Mouse (Mus musculus) ES-Bruce4 (cell line): ENCODE data around the gene Lgals1. TPM values are rescaled to one million over a fixed set of nuclear protein-coding genes. Genes with fewer than 3 reads are reported as not detected.
A peak's percentile ranks its signal among the peaks of the same experiment; 100 is the strongest.

Source experiments
- H3K27ac ChIP-seq: 2 replicates; pipeline ENCODE4 v1.5.1; 2012; ENCODE audit warnings: low read length, inconsistent platforms; ENCODE audit not compliant: insufficient read depth
- H3K27me3 ChIP-seq: 2 replicates; pipeline ENCODE4 v1.6.1; 2012; ENCODE audit warnings: mild to moderate bottlenecking, low read length, inconsistent platforms; ENCODE audit not compliant: control insufficient read depth, poor library complexity, insufficient read depth, severe bottlenecking
- H3K36me3 ChIP-seq: 2 replicates; pipeline ENCODE4 v1.6.1; 2012; ENCODE audit warnings: inconsistent platforms, mild to moderate bottlenecking, low read length, moderate library complexity; ENCODE audit not compliant: control insufficient read depth, poor library complexity, insufficient read depth, severe bottlenecking
- H3K4me1 ChIP-seq: one replicate; pipeline ENCODE4 v1.8.1; 2011; ENCODE audit warnings: low read length; ENCODE audit not compliant: control insufficient read depth, insufficient read depth
- H3K4me3 ChIP-seq: 2 replicates; pipeline ENCODE4 v1.5.1; 2011; ENCODE audit warnings: low read depth, mild to moderate bottlenecking, low read length
- H3K9ac ChIP-seq: 2 replicates; pipeline ENCODE4 v1.6.1; 2012; ENCODE audit warnings: low read depth, mild to moderate bottlenecking, inconsistent platforms; ENCODE audit not compliant: poor library complexity, severe bottlenecking
- H3K9me3 ChIP-seq: replicated peaks from 2 replicates; pipeline ENCODE4 v1.6.1; 2012; ENCODE audit warnings: mild to moderate bottlenecking, low read length, inconsistent platforms; ENCODE audit not compliant: control insufficient read depth, poor library complexity, insufficient read depth, severe bottlenecking
- CTCF ChIP-seq: IDR thresholded peaks from one replicate; pipeline ENCODE4 v1.8.1; 2011; ENCODE audit warnings: low read depth, low read length
- EP300 ChIP-seq: IDR thresholded peaks from 2 replicates; pipeline ENCODE4 v1.6.1; 2011; ENCODE audit warnings: low read depth, low read length; ENCODE audit not compliant: insufficient read depth
- POLR2A ChIP-seq: IDR thresholded peaks from one replicate; pipeline ENCODE4 v1.8.1; 2011; ENCODE audit warnings: low read length; ENCODE audit not compliant: insufficient read depth
- polyA plus RNA-seq: library from polyadenylated mRNA; stranded (reverse); fragments of >200 nt; gene quantifications from 2 replicates; pipeline ENCODE4 v1.2.4, GENCODE M21; 2011; ENCODE audit warnings: low read depth; ENCODE audit not compliant: missing spikeins, insufficient read depth, insufficient read length

Gene Lgals1
- polyA plus RNA-seq, 1 experiment = 225 TPM

- H3K36me3 ChIP-seq = peaks cover 3% of the 10 kb centered on the region; the same call in 1 of the 2 replicates
- no peaks in the 10 kb centered on the region for H3K27me3 ChIP-seq
- H3K27ac ChIP-seq = no peak overlapping the region
- TF ChIP-seq EP300 (no peak), CTCF (peak; percentile 85), POLR2A (no peak)
- no peak overlapping the region for H3K9ac ChIP-seq
- no peak overlapping the region for H3K4me3 ChIP-seq
- H3K4me1 ChIP-seq = peaks cover 3% of the 10 kb centered on the region
- H3K9me3 ChIP-seq = no peaks in the 10 kb centered on the region
Measured at GRCm38 (mm10) chr15:78915660-78916017, 10.9 kb upstream of the Lgals1 start.

GRCm38 (mm10) chr15:78916052-78916826 lies 10.3 kb upstream of the Lgals1 start:
- H3K4me1 ChIP-seq = peaks cover 3% of the 10 kb centered on the region
- no peak for TF ChIP-seq CTCF
- TF ChIP-seq POLR2A = no peak
- no peak for TF ChIP-seq EP300
- no peak overlapping the region for H3K4me3 ChIP-seq
- peaks cover 3% of the 10 kb centered on the region; the same call in 1 of the 2 replicates for H3K36me3 ChIP-seq
- H3K9ac ChIP-seq = no peak overlapping the region
- no peak overlapping the region for H3K27ac ChIP-seq
- H3K9me3 ChIP-seq = no peaks in the 10 kb centered on the region
- H3K27me3 ChIP-seq = no peaks in the 10 kb centered on the region

- Histone ChIP-seq H3K27ac (no peak overlapping the region), H3K27me3 (no peaks in the 10 kb centered on the region), H3K9ac (no peak overlapping the region), H3K9me3 (no peaks in the 10 kb centered on the region), H3K36me3 (peaks cover 3% of the 10 kb centered on the region; the same call in 1 of the 2 replicates), H3K4me1 (peaks cover 3% of the 10 kb centered on the region), H3K4me3 (no peak overlapping the region)
- TF ChIP-seq CTCF (no peak), EP300 (no peak), POLR2A (no peak)
Measured at GRCm38 (mm10) chr15:78918126-78918525, 8.4 kb upstream of the Lgals1 start.

DNA sequence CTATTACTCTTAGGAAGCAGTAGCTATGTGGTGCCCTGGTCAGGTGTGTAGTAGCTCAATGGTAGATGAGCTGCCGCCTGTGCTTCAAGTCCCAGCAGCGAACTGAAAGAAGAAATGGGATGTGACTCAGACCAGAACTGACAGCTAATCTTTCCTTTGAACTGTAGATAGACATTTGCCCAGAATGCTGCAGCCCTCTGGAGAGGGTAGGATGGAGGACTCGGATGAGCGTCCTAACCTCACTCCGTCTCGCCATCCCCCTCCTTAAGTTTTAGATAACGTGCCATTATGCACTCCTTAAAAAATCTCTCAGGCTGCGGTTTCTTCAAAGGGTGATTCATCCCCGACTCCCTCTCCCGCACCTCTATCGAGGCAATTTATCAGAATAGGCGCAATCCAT lies 6.6 kb upstream of the Lgals1 start:
- no peak for TF ChIP-seq EP300
- TF ChIP-seq POLR2A = no peak
- TF ChIP-seq CTCF = no peak
- Histone ChIP-seq H3K4me1 (peaks cover 3% of the 10 kb centered on the region), H3K9ac (no peak overlapping the region), H3K4me3 (no peak overlapping the region), H3K27me3 (no peaks in the 10 kb centered on the region), H3K36me3 (peaks cover 3% of the 10 kb centered on the region; the same call in 1 of the 2 replicates), H3K27ac (no peak overlapping the region), H3K9me3 (no peaks in the 10 kb centered on the region)

- Histone ChIP-seq H3K27me3 (no peaks in the 10 kb centered on the region), H3K9me3 (no peaks in the 10 kb centered on the region), H3K9ac (no peak overlapping the region), H3K4me3 (no peak overlapping the region), H3K4me1 (peaks cover 6% of the 10 kb centered on the region), H3K27ac (no peak overlapping the region), H3K36me3 (no peaks in the 10 kb centered on the region; the same call in 1 of the 2 replicates)
- TF ChIP-seq CTCF = no peak
- no peak for TF ChIP-seq EP300
- TF ChIP-seq POLR2A = no peak
Measured at GRCm38 (mm10) chr15:78922700-78923099, 3.8 kb upstream of the Lgals1 start.

GRCm38 (mm10) chr15:78923585-78923984 lies 2.9 kb upstream of the Lgals1 start:
- no peaks in the 10 kb centered on the region for H3K27me3 ChIP-seq
- H3K4me1 ChIP-seq = peaks cover 7% of the 10 kb centered on the region
- TF ChIP-seq POLR2A (no peak), CTCF (no peak), EP300 (no peak)
- no peak overlapping the region for H3K27ac ChIP-seq
- no peaks in the 10 kb centered on the region for H3K36me3 ChIP-seq
- no peak overlapping the region for H3K4me3 ChIP-seq
- H3K9ac ChIP-seq = no peak overlapping the region
- no peaks in the 10 kb centered on the region for H3K9me3 ChIP-seq
